Mouse (Mus musculus) cortical plate, adult 2 months (tissue): ENCODE results near the gene C130074G19Rik.

Experiments
- CTCF ChIP-seq: fragments of 200-500 bp; IDR thresholded peaks from 2 replicates; pipeline ENCODE4 v1.5.1; 2011; ENCODE audit warnings: mild to moderate bottlenecking, control low read depth, low read length; ENCODE audit not compliant: insufficient read depth; ENCODE audit errors: extremely low read depth
- POLR2A ChIP-seq: fragments of 200-500 bp; IDR thresholded peaks from 2 replicates; pipeline ENCODE4 v1.6.1; 2011; ENCODE audit warnings: mild to moderate bottlenecking, low read length, control low read depth; ENCODE audit not compliant: insufficient read depth; ENCODE audit errors: extremely low read depth

GRCm38 (mm10) chr1:184846092-184846750, 36.8 kb downstream of the C130074G19Rik start, which contains the start of gene Marc2:
- TF ChIP-seq CTCF, result no peak
- TF ChIP-seq POLR2A, result no peak; the same call in 1 of the 2 replicates
